Mouse (Mus musculus) brain, adult 2 months (tissue): ENCODE data around the gene Dync2li1.

Experiments used
- DNase-seq: peaks from one replicate; pipeline ENCODE4 v3.0.0; 2011; ENCODE audit warnings: low read depth, low spot score

The Dync2li1 gene

DNA sequence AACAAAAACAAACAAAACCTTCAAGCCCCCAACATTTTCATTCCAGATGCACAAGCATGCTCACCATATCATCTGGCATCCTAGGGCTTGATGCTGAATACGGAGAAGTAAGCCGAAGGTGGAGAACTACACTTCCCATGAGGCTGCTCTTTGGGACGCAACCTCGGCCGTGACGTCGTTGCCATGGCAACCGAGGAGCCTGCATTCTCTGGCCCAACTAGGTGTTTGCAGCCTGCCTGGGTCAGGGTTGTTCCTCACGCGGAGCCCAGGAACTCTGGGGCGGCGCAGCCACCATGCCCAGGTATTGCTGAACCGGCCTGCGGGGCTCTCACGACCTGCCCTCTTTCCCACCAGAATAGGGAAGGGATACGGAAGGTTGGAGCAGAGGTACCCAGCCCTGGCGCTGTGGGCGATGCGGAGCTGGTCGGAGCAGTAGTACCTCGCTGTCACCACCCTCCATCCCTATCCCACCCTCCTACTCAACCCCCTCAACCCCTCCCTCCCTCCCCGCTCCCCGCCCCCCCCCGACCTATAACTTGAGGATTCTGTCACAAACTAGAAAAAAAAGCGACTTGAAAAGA is at the start of gene Dync2li1:
Gene Dync2li1, plus strand, starts transcription at position 221 of the 581 bp plus-strand sequence.
- peak; percentile 98 for DNase-seq

DNA sequence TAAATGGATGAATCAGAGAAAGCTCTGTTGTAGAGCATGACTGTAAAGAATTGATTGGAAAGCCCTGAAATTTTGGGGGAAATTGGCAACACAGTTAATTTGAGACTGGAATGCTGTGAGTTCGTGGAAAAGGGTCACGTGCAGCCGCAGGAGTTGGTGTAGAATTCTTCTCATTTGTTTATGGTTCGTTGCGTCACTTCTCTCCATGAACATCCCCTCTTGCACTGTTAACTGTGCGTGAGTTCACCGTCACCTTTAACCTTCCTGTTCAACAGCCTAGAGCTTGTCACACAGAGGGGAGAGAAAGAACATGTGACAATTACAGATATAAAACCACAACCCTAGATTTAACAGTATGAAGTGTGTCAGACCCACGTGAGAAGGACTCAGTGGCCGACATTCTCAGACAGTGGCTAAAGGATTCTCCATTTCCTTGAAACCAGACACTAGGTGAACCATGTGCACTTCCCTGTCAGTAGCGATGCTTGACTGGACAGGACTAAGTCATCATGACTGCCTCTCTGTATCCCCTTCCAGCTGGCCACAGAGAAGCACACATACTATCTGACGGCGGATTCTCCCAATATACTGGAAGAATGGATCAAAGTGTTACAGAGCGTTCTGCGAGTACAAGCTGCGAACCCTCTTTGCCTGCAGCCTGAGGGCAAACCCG is 49.5 kb upstream of the Dync2li1 start:
- no peak for DNase-seq

DNA sequence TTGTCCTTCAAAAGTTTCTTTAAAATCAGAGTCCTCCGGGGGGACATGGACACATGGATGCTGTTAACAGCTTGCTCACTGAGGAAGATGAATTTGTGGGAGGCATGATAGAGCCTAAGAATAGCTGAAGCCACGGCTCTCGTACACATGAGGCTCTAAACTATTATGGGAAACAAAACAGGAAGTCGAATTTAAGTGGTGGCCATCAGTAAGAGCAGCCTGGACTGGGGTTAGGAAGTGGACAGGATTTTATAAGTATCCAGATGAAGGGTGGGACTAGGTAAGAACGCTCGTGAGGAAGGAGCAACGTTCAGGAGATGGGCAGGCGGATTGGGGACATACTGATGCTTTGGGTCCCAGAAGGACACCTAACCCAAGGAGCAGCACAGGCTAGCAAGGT is 47.0 kb upstream of the Dync2li1 start:
- no peak for DNase-seq

DNA sequence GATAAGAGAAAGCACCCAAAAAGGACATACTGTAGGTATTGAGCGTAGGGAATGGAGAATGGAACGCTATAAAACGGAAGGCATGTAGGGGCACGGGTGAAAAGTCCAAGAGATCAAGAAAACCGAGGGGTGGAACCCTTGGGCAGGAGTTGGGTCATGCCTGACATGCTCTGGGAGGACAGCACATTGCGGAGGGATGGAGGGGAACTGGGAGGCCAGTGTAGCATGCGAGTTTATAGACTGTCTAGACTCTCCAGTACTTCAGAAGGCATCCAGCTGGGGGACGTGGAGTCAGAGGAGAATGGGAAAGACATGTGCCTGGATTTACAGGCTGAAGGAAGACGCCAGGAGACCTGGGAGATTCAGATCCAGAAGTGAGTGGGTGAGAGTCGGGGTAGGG is 46.5 kb upstream of the Dync2li1 start:
- DNase-seq: no peak

DNA sequence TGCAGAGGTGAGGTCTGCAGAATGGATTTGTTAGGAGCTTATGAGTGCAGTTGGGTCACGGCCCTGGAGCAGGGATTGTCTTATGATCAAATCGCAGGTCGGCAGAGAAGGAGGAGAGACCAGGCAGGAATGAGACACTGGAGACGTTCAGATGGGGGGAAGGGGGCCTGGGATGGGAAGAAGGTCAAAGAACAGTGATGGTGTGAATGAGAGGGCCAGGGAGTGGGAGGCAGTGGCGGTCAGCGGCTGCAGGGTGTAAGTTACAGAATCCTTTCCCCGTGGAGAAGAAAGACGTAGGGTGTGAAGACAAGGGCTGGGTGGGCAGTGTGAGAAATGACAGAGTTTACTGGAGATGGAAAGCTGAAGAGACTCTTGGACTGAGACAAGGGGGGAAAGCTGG is 45.5 kb upstream of the Dync2li1 start:
- DNase-seq: no peak

DNA sequence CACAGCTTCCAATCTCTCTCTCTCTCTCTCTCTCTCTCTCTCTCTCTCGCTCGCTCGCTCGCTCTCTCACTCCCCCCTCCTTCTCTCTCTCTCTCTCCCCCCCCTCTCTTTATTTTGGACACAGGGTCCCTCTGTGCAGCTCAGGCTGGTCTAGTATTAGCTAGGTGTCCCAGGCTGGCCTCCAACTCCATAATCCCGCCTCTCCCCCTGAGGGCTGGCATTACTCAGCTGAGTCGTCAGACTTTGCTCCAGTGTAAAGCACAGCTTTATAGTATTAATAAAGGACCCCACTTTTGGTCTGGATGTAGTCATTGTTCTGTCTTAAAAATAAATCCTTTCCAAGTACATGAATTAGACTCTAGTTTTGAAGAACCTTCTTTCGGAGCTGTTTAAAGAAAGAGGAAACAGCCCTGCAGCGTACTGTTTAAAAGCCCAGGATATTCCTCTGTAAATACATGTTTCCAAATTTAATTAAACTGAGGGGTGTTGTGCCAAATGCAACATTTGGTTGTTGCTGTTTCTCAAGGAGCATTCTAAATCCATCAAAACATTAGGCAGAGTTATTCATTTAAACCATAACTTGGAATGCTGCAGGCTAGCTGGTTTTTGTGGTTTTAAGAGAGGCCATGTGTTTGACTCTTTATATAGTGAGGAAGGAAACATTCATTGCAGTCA is 44.4 kb upstream of the Dync2li1 start:
- DNase-seq: no peak

DNA sequence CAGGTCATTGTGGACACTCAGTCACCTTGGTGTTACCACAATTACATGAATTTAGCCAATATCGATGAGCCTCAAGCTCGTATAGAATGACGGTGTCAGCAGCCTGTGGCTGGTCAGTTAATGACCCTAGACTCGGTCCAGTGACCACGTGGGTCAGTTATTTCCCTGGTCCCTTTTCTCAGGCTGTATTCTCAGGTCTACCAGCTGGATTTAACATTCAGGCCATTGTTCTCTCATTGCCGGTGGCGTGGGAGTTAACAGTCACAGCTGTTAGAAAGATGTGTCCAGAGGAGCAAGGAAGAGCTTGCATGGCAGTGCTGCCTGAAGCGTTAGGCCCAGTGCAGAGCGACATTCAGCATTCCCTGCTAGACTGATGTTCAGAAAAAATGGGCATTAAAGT is 42.2 kb upstream of the Dync2li1 start:
- no peak for DNase-seq

DNA sequence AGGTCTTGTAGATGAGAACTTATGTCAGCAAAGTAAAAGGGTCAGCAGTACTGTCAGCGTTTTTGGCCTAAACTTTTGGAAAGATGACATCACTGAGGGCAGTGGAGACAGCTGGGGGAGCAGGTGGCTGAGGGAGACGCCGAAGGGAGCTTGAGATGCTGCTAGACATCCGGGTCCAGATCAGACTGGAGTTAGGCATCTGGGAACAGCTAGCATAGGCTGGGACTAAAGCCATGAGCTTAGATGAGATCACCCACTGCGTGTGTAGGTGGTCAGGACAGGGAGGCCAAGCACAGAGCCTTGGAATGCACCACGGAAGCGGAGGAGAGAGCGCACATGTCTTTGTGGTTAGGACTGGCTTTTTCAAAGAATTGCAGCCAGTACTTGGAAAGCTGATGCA is 41.2 kb upstream of the Dync2li1 start:
- DNase-seq: peak; percentile 86

DNA sequence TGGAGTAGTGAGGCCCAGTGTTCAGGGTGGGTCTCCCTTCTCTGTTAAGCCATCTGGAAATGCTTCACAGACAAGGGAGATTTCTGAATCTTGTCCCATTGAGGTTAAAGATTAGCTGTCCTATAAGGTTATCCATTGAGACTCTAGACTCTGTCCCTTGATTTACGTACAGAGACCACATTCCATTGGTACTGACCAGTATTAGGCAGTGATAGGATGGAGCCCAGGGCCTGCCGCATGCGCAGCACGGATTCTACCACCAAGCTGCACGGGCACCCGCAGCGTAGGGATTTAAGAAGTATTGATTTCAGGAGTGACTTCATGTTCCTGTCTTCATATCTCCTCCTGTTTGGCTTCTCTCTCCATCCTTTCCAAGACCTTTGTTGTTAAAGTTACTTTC is 36.2 kb upstream of the Dync2li1 start:
- DNase-seq: no peak

DNA sequence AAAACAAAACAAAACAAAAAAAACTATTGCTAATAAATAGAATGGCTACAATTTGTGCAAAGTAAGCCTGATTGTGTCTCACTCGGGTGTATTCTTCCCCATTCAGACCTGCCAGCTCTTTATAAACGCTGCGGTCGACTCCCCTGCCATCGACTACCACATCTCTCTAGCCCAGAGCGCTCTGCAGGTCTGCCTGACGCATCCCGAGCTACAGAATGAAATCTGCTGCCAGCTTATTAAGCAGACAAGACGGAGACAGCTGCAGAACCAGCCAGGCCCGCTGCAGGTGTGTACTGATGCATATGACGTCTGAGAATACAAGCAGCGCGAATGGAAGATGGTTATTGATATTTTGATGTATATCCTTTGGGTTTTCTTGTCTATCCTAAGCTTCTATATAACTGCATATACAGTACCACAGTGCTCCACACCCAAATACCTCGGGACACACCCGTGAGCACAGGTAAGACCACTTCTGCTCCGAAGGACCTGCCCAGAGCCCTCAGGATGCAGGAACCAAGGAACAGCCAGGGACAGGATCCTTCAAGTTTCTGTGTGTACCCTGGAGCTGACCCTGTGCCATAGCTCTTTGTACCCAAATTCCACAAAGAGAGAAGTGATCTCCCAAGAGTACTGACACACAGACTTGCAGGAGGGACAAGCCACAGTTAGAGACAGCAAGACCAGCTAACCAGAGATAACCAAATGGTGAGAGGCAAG is 34.7 kb upstream of the Dync2li1 start:
- no peak for DNase-seq

DNA sequence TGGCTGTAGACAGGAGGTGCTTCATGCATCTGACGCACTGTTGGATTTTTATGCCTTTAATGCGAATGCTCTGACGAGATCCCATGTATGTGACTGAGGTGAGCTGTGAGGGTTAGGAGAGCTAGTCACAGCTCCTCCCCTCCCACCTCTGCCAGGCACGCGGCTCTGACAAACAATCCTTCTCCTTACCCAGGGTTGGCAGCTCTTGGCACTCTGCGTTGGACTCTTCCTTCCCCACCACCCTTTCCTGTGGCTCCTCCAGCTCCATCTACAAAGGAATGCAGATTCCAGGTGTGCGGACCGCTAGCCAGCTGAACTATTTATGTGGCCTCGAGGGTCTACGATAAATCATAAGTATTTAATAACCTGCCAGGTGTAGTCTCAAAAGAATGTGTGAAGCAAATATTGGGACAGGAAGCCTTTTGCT is 30.3 kb upstream of the Dync2li1 start:
- peak; percentile 24 for DNase-seq

DNA sequence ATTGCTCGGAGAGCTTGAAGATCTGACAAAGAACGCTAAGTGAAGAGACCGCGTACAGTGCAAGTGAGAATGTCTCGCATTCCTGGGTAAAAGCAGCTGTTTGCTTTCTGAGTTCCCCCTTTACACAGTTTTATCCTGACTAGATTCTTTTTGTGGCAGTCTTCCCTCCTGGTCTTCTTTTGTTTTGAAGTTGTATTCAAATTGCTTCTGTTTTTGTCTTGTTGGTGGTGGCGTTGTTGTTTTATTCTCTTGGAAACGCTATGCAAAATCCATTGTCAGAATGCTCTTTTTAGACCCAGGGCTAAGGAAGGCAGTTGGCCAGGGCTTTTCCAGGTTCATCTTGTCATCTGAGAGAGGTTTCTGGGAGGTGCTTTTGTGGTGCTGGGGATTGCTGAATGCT is 29.8 kb upstream of the Dync2li1 start:
- DNase-seq: no peak

DNA sequence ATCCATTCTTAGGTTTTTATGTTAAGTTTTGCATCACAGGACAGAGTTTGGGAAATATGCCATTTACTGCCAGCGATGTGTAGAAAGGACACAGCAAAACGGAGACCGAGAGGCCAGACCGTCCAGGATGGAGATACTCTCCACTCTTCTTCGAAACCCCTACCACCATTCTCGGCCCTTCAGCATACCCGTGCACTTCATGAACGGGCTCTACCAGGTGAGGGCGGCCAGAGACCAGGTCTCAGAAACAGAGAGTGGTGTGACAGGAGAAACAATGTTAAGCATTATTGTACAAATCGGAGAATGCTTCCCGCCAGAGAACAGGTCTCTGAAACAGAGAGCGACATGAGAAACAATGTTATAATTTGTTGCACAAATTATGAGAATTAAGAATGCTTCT is 28.4 kb upstream of the Dync2li1 start:
- no peak for DNase-seq

DNA sequence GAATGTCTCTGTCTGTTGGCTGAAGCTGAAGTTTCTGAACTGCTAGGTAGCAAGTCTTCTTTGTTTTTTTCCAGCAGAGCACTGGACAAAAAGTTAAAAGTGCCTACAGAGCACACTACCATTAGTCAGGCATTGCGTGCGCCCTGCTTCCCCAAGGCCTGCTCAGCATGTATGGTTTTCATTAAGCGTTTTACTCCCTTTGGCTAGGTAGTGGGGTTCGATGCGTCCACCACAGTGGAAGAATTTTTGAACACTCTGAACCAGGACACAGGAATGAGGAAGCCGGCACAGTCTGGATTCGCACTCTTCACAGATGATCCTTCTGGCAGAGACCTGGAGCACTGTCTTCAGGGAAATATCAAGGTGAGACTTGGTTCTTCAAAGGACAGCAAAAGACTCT is 27.4 kb upstream of the Dync2li1 start:
- no peak for DNase-seq

DNA sequence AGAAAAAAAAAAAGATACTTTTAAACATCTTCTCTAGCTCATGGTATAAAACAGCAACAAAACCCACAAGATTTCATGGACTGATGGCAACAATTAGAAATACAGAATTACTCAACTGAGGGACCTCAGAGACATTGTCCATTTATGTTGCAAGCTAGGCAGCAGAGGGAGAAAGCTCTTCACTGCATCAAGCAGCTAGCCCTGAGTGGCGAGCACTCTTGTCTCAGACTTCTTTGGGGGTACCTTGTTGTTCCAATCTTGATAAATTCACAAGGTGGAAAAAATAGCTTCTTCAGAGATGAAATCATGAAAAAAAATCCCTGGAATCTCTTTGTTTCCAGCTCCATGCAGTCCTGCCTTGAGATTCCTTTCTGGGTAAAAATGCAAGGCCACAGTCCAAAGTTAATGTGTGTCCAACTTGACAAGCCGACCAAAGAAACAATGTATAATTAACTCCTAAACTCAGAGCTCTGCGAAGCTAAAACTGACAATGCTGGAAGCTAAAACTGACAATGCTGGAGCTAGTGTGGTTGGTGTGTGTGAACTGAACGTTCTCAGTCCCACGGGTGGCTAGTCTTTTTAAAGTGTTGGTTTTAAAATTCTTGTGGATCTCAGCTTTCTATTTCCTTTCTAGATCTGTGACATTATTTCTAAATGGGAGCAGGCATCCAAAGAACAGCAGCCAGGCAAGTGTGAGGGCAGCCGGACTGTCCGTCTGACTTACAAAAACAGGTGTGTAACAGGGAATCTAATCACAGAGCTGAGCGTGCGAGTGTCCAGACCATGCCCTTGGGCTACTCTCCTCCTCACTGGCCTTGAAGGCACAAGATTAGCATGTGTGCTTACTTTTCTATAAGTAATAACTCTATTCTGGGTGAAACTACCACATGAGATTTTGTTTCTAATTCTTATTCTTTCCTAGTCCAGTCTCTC is 26.0 kb upstream of the Dync2li1 start:
- peak; percentile 39 for DNase-seq

DNA sequence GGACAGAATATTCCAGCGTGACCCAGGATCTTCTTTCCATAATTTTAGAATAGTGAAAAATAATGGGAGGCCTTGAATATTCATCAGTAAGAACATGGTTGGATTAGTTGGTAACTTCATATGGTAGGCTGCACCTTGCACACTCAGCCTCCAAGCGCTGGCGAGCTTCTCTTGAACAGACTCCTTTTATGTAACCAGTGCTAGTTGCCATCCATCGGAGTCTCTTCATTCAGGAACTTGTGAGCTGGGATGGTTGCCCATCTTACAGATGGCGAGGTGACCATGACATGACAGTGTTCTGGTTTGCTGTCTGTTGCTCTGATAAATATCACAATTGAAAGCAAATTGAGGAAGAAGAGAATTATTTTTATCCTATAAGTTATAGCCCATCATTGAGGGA is 24.5 kb upstream of the Dync2li1 start:
- peak; percentile 90 for DNase-seq

DNA sequence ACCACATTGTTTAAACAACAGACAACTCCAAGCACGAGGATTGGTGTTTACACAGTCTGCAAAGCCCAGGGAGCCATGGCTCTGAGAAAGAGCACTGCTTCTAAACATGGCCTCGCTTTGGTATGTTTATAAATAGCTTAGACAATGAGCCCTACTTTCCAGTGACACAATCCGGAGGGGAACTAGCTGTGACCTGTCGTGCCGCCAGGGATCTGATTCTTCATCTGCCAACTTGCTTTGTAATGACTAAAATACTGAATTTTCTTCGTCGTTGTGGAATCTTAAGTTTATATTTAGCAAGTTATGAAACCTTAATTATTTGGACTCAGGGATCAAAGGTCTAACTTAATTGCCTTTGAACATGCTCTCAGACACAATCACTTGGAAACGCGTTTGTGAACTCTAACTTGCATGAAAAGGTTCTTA is 23.1 kb upstream of the Dync2li1 start:
- peak; percentile 45 for DNase-seq

DNA sequence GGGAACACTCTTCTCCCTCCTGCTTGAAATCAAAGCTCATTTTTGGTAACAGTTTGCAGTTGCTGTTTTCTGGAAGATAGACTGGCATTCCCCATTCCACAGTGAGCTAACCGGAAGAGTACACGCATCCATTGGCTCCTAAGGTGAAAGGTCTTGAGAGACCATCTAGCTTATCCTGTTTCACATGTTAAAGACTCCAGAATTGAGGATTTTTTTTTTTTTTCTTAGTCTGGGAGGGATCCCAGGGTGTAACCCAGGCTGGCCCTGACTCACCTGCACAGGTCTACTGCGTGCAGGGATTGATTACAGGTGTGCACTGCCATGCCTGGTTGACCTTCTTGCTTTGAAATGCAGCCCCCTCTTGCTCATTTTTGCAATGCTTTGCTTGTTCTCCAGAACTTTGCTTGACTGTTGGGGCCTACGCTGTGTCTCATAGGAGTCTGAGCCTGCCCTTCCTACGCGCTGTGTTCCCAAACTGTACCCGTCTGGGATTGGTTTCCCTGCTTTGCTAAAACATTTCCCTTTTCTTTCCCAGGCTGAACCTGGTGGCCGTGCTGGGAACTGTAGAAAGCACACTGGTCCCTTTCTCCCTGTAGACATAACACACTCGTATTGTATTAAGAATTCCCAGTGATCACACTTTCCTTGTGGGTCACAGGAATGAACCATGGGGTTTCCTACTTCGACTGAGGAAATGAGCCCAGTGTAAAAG is 22.4 kb upstream of the Dync2li1 start:
- no peak for DNase-seq

DNA sequence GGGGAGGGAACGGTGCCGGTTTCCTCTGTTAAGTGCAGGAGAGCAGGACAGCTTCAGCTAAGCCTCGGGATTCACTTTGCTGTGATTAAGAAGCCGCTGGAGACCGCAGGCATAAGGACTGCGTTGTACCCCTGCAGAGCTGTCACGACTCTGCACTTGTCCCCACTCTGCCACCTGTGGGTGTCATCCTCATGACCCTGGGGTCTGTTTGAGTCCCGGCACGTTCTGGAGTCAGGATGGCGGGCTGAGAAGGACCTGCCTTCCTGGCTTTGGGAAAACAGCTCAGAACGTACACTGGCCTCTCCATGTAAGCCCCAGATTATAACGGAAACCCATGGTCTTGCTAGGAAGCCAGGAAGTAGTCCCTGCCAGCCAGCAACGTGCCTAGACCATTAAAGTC is 19.3 kb upstream of the Dync2li1 start:
- no peak for DNase-seq

DNA sequence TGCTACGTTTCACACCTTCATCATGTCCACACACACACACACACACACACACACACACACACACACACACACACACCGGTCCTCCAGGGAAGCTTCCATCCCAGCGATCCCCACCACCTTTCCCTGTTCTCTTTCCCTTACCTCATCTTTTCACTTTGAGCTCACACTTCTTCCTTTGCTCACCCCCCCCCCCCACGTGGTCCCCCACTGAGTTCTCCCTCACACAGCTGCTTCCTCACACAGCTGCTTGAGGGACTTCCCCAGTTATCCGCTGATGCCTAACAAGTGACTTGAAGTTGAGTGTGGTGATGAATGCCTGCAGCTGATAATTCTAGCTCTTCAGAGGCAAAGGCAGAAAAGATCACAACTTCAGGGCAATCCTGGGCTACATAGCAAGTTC is 18.7 kb upstream of the Dync2li1 start:
- DNase-seq: no peak

DNA sequence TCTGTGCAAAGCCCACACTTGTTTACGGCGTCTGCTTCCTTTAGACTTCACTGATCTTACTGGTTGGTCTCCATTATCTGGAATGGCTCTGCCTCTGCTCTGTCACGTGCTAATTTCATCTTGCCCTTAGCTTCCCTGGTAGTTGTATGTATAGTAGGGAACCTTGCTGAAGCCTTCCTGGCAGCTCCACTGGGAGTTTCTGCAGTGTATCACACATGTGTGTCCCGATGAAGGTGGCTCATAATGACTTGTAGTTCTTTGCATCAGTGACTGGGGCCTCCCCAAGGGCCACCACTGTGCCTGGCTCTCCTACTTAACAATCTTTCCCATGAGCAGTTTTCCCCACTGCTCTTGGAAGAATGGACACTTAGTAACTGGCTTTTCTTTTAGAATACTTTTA is 17.7 kb upstream of the Dync2li1 start:
- no peak for DNase-seq
